Mouse (Mus musculus) skeletal muscle tissue, postnatal 0 days (tissue): ENCODE data around the gene Gm11007. TPM values are rescaled to one million over a fixed set of nuclear protein-coding genes. Genes with fewer than 3 reads are reported as not detected.

Source experiments
- polyA plus RNA-seq: library from polyadenylated mRNA; unstranded; fragments of >200 nt; fragmentation: Nextera tagmentation; extraction: Ambion mirVana; gene quantifications from 2 replicates; pipeline ENCODE4 v1.2.1, GENCODE M21; 2015

Gm11007 gene
- not detected in 2 replicates for polyA plus RNA-seq

GRCm38 (mm10) chr2:175643678-175644077 lies at the start of gene Gm11007:
Gm11007 (plus strand) TSS chr2:175643978.

Other genes starting within 250 kb of the Gm11007 start
- gene Gm4724, start 208.2 kb upstream of the Gm11007 start, polyA plus RNA-seq, result 7.2 and 10.1 TPM in 2 replicates
- gene Zfp965, start 174.0 kb upstream of the Gm11007 start, polyA plus RNA-seq, result 4.1 TPM in 2 replicates
- gene Zfp969, start 59.7 kb downstream of the Gm11007 start, polyA plus RNA-seq, result 9.5 and 11.7 TPM in 2 replicates
- not detected in 2 replicates for gene Gm2007, start 97.6 kb downstream of the Gm11007 start, polyA plus RNA-seq
- 1.1 and 2.0 TPM in 2 replicates for gene Gm14288, start 157.1 kb downstream of the Gm11007 start, polyA plus RNA-seq
- 8.1 and 12.3 TPM in 2 replicates for gene Gm6710, start 225.2 kb downstream of the Gm11007 start, polyA plus RNA-seq